ENCODE assay signal across 8 mouse cellular contexts in genomic region chr1:171043594-171044153, GRCm38 (mm10). TPM values are rescaled to one million over a fixed set of nuclear protein-coding genes. Genes with fewer than 3 reads are reported as not detected.
DNase-seq lines count a peak whose midpoint lies in the region; ATAC-seq lines count a peak whose summit lies in the region.

No protein-coding gene starts in this region.

- ATAC-seq in liver, embryonic 11.5 days (replicated peaks; ENCODE audit: low FRiP score) = no peak
- no peak for ATAC-seq in intestine, embryonic 14.5 days (replicated peaks; ENCODE audit: low FRiP score, low TSS enrichment, low read depth)
- no peak for ATAC-seq in neural tube, embryonic 13.5 days (ENCODE audit: low read depth)

- H3K4me2 ChIP-seq in liver, embryonic 11.5 days = peak overlapping the region; percentile 71
- H3K4me2 ChIP-seq in intestine, embryonic 14.5 days (ENCODE audit: low read length) = peak overlapping the region; percentile 56
- H3K4me2 ChIP-seq in neural tube, embryonic 13.5 days = peak overlapping the region; percentile 51

- no peak overlapping the region for H3K27ac ChIP-seq in liver, embryonic 11.5 days (ENCODE audit: low read depth, low read length)
- H3K27ac ChIP-seq in embryonic facial prominence, embryonic 10.5 days (replicated peaks) = no peak overlapping the region
- no peak overlapping the region for H3K27ac ChIP-seq in intestine, embryonic 14.5 days (ENCODE audit: low read depth)
- H3K27ac ChIP-seq in neural tube, embryonic 13.5 days (replicated peaks) = peak overlapping the region; percentile 84

- 68% methylated on average over 3 of the region's 3 CpGs for WGBS in liver, embryonic 11.5 days
- 69% methylated on average over 3 of the region's 3 CpGs for WGBS in embryonic facial prominence, embryonic 10.5 days
- 62% methylated on average over 3 of the region's 3 CpGs for WGBS in intestine, embryonic 14.5 days
- 64% methylated on average over 3 of the region's 3 CpGs for WGBS in neural tube, embryonic 13.5 days

- H3K9ac ChIP-seq in liver, embryonic 11.5 days (ENCODE audit: low read depth, low read length) = no peak overlapping the region
- no peak overlapping the region for H3K9ac ChIP-seq in intestine, embryonic 14.5 days (ENCODE audit: low read length)
- peak overlapping the region; percentile 66 for H3K9ac ChIP-seq in neural tube, embryonic 13.5 days

- peak overlapping the region; percentile 52 for H3K4me3 ChIP-seq in liver, embryonic 11.5 days (ENCODE audit: low read depth, low read length)
- peak overlapping the region; percentile 78 for H3K4me3 ChIP-seq in embryonic facial prominence, embryonic 10.5 days
- peak overlapping the region; percentile 71 for H3K4me3 ChIP-seq in intestine, embryonic 14.5 days (ENCODE audit: low read depth, low read length)
- peak overlapping the region; percentile 58 for H3K4me3 ChIP-seq in neural tube, embryonic 13.5 days

- H3K4me1 ChIP-seq in liver, embryonic 11.5 days (replicated peaks; ENCODE audit: control insufficient read depth, insufficient read depth, low read length) = no peaks in the 10 kb centered on the region; the same call in 1 of the 2 replicates
- H3K4me1 ChIP-seq in embryonic facial prominence, embryonic 10.5 days = peaks cover 6% of the 10 kb centered on the region; the same call in 1 of the 2 replicates
- H3K4me1 ChIP-seq in intestine, embryonic 14.5 days (replicated peaks; ENCODE audit: control insufficient read depth, insufficient read depth, low read length) = no peaks in the 10 kb centered on the region
- 0 out of 2 replicates have a peak, but pooled peaks cover 4% of the 10 kb centered on the region for H3K4me1 ChIP-seq in neural tube, embryonic 13.5 days (replicated peaks)

- no peaks in the 10 kb centered on the region for H3K9me3 ChIP-seq in liver, embryonic 11.5 days (ENCODE audit: control insufficient read depth, low read length)
- no peaks in the 10 kb centered on the region for H3K9me3 ChIP-seq in embryonic facial prominence, embryonic 10.5 days
- H3K9me3 ChIP-seq in intestine, embryonic 14.5 days (ENCODE audit: control insufficient read depth, low read length) = no peaks in the 10 kb centered on the region
- H3K9me3 ChIP-seq in neural tube, embryonic 13.5 days = no peaks in the 10 kb centered on the region

- H3K36me3 ChIP-seq in liver, embryonic 11.5 days (ENCODE audit: control insufficient read depth, insufficient read depth, low read length) = no peaks in the 10 kb centered on the region
- no peaks in the 10 kb centered on the region for H3K36me3 ChIP-seq in embryonic facial prominence, embryonic 10.5 days (replicated peaks)
- no peaks in the 10 kb centered on the region for H3K36me3 ChIP-seq in intestine, embryonic 14.5 days (ENCODE audit: control insufficient read depth, insufficient read depth, low read length)
- no peaks in the 10 kb centered on the region for H3K36me3 ChIP-seq in neural tube, embryonic 13.5 days

- no peaks in the 10 kb centered on the region for H3K27me3 ChIP-seq in liver, embryonic 11.5 days (replicated peaks; ENCODE audit: control insufficient read depth, insufficient read depth, low read length)
- 0 out of 2 replicates have a peak, but pooled peaks cover 3% of the 10 kb centered on the region for H3K27me3 ChIP-seq in embryonic facial prominence, embryonic 10.5 days (replicated peaks; ENCODE audit: low read depth, poor library complexity, severe bottlenecking)
- no peaks in the 10 kb centered on the region for H3K27me3 ChIP-seq in intestine, embryonic 14.5 days (replicated peaks; ENCODE audit: control insufficient read depth, insufficient read depth, low read length)
- no peaks in the 10 kb centered on the region for H3K27me3 ChIP-seq in neural tube, embryonic 13.5 days

- DNase-seq in liver, embryonic 11.5 days (ENCODE audit: low spot score) = no peak
- DNase-seq in liver = no peak
- no peak for DNase-seq in embryonic facial prominence, embryonic 10.5 days (ENCODE audit: low spot score)
- DNase-seq in intestine, embryonic 14.5 days (ENCODE audit: low spot score) = no peak
- no peak for DNase-seq in layer of hippocampus, adult 9-10 months (ENCODE audit: low spot score)
- no peak for DNase-seq in urinary bladder, adult 18-20 months (ENCODE audit: low spot score in 2 of 2)
- no peak for DNase-seq in testis, postnatal 14 days (ENCODE audit: low spot score)

RNA-seq across cellular contexts. Expression of gene Fcgr3, which starts 21.1 kb away (rescaled TPM):
- polyA plus RNA-seq in liver, embryonic 11.5 days (2014; fragmentation: Nextera tagmentation; extraction: Ambion mirVana) = 28.7 and 29.8 TPM in 2 replicates
- polyA plus RNA-seq in embryonic facial prominence, embryonic 10.5 days (2016; fragmentation: Nextera tagmentation; extraction: Ambion mirVana) = 3.8 and 5.5 TPM in 2 replicates
- polyA plus RNA-seq in intestine, embryonic 14.5 days (2014; fragmentation: Nextera tagmentation; extraction: Ambion mirVana) = 10.7 and 12.7 TPM in 2 replicates
- 9.0 and 10.9 TPM in 2 replicates for polyA plus RNA-seq in neural tube, embryonic 13.5 days (2015; fragmentation: Nextera tagmentation; extraction: Ambion mirVana)

RNA-seq across cellular contexts. Expression of gene Fcgr4, which starts 25.0 kb away (rescaled TPM):
- polyA plus RNA-seq in liver, embryonic 11.5 days (2014; fragmentation: Nextera tagmentation; extraction: Ambion mirVana) = 1.5 and 2.4 TPM in 2 replicates
- polyA plus RNA-seq in embryonic facial prominence, embryonic 10.5 days (2016; fragmentation: Nextera tagmentation; extraction: Ambion mirVana) = 0.31 TPM in 1 of 2 replicates, not detected in the other
- 1.0 and 1.1 TPM in 2 replicates for polyA plus RNA-seq in intestine, embryonic 14.5 days (2014; fragmentation: Nextera tagmentation; extraction: Ambion mirVana)
- polyA plus RNA-seq in neural tube, embryonic 13.5 days (2015; fragmentation: Nextera tagmentation; extraction: Ambion mirVana) = not detected in 2 replicates
